Mouse (Mus musculus): ENCODE data around the gene Clic4. TPM values are rescaled to one million over a fixed set of nuclear protein-coding genes. Genes with fewer than 3 reads are reported as not detected.

Clic4 gene
- total and polyA plus RNA-seq, 2 experiments from 2014 or later: 41.5 to 65.2 TPM

DNA sequence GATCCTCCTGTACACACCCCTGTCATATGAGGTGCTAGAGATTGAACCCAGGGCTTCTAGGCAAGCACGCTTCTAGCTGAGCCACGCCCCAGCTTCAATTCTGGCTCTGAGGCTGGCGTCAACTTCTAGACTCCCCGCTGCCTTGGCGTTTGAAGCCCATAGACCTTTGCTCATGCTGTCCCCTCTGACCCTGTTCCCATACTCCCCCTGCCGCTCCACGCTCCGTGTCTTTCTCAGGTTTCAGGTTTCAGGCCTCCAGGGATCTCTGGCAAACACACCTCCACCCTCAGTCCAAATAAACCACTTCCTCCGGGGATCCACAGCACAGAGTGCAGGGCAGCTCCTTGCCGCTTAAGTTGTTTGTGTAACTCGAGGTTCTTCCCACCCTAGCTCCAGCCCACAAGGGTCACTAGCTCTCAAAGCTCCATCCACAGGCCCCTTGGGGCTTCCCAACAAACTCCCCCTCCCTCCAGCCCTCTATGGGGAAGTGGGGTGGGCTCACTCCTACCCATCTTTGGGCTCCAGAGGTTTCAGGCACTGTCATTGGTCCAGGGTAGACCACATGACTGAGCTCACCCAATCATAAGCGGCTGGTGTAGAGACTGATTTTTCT, 20.0 kb upstream of the Clic4 start:
- Histone ChIP-seq H3K4me2 (ENCODE audit: low read depth) (no peak overlapping the region), H3K9me3 (ENCODE audit: low read length) (no peaks in the 10 kb centered on the region), H3K36me3 (ENCODE audit: insufficient read depth) (no peaks in the 10 kb centered on the region), H3K27ac (ENCODE audit: low read depth, low read length) (no peak overlapping the region), H3K4me1 (ENCODE audit: insufficient read depth) (no peaks in the 10 kb centered on the region), H3K9ac (no peak overlapping the region), H3K27me3 (ENCODE audit: insufficient read depth, low read length) (no peaks in the 10 kb centered on the region), H3K4me3 (ENCODE audit: low read depth, low read length) (no peak overlapping the region)
- DNase-seq (no peak), ATAC-seq (no peak; the same call in 1 of the 2 replicates)
- whole genome bisulfite sequencing: 21% methylated on average over 12 of the region's 12 CpGs
- no peak for TF ChIP-seq CTCF (IDR thresholded peaks at IDR 0.05; ENCODE audit: low read depth)

DNA sequence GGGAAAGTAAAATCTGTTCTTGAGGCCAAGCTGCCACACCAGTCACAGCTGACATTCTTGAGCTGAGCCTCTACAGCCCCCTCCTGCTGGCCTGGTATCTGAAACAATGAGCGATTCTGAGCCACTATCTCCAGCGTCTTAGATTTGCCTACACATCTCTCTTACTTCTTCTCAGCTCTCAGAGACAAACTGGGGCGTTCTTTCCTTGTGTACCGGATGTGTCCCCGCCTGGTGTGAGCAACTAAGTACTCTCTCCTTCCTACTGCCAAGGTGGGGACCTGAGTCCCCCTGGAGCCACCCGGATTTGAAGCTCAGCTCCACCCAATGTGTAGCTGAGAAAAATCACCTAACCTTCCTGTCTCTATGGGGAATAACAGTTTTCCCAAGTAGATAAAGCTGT, 19.2 kb upstream of the Clic4 start:
- ATAC-seq: no peak
- H3K27ac ChIP-seq (ENCODE audit: low read depth, low read length): no peak overlapping the region
- no peaks in the 10 kb centered on the region for H3K36me3 ChIP-seq (ENCODE audit: insufficient read depth)
- no peaks in the 10 kb centered on the region for H3K27me3 ChIP-seq (ENCODE audit: insufficient read depth, low read length)
- no peak for TF ChIP-seq CTCF (IDR thresholded peaks at IDR 0.05; ENCODE audit: low read depth)
- H3K4me3 ChIP-seq (ENCODE audit: low read depth, low read length): no peak overlapping the region
- H3K4me2 ChIP-seq (ENCODE audit: low read depth): no peak overlapping the region
- DNase-seq: no peak
- H3K4me1 ChIP-seq (ENCODE audit: insufficient read depth): no peaks in the 10 kb centered on the region
- no peaks in the 10 kb centered on the region for H3K9me3 ChIP-seq (ENCODE audit: low read length)
- no peak overlapping the region for H3K9ac ChIP-seq
- 61% methylated on average over 6 of the region's 6 CpGs for WGBS

DNA sequence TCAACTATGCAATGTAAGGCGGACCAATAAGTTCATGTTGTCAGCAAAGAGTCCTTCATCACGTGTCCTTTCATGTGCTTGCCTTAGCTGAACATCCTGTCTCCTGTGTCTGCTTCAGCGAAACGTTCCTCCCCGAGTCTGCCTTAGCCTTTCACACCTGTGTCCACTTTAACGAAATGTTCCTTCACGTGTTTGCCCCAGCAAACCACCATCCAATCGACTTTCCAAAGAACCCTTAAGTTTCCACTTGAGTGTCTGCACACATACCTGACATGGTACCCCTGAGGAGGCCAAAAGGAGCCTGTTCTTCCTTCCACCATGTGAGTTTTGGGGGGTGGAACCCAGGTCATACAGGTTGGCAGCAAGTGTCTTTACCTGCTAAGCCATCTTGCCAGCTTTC, 18.6 kb upstream of the Clic4 start:
- no peaks in the 10 kb centered on the region for H3K27me3 ChIP-seq (ENCODE audit: insufficient read depth, low read length)
- H3K36me3 ChIP-seq (ENCODE audit: insufficient read depth): no peaks in the 10 kb centered on the region
- no peak overlapping the region for H3K9ac ChIP-seq
- 95% methylated on average over 8 of the region's 8 CpGs for WGBS
- H3K4me1 ChIP-seq (ENCODE audit: insufficient read depth): no peaks in the 10 kb centered on the region
- ATAC-seq: no peak
- no peak overlapping the region for H3K4me2 ChIP-seq (ENCODE audit: low read depth)
- H3K4me3 ChIP-seq (ENCODE audit: low read depth, low read length): no peak overlapping the region
- no peak for DNase-seq
- no peak overlapping the region for H3K27ac ChIP-seq (ENCODE audit: low read depth, low read length)
- no peak for TF ChIP-seq CTCF (IDR thresholded peaks at IDR 0.05; ENCODE audit: low read depth)
- H3K9me3 ChIP-seq (ENCODE audit: low read length): no peaks in the 10 kb centered on the region

DNA sequence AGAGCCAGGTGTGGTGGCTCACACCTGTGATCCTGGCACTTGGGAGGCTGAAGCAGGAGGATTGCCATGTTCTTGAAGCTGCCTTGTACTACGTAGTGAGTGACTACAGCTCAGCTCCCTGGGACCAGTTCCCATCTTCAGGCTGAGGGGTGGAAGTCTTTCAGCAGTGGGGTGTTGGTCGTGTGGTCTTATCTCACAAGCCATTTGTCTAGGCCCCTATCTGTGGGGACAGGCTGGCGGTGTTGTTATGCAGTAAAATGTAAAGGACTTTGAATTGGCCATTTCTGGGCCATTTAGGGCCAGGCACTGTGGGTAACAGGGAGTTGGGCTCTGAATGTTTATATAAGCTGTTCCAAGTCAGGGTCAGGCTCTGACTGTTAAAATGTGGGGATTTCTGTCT, 15.4 kb upstream of the Clic4 start:
- H3K9ac ChIP-seq: no peak overlapping the region
- no peaks in the 10 kb centered on the region for H3K27me3 ChIP-seq (ENCODE audit: insufficient read depth, low read length)
- no peaks in the 10 kb centered on the region for H3K9me3 ChIP-seq (ENCODE audit: low read length)
- H3K27ac ChIP-seq (ENCODE audit: low read depth, low read length): no peak overlapping the region
- ATAC-seq (no peak), DNase-seq (no peak)
- no peak overlapping the region for H3K4me2 ChIP-seq (ENCODE audit: low read depth)
- WGBS: 83% methylated on average over 3 of the region's 3 CpGs
- TF ChIP-seq CTCF (IDR thresholded peaks at IDR 0.05; ENCODE audit: low read depth): no peak
- no peaks in the 10 kb centered on the region for H3K4me1 ChIP-seq (ENCODE audit: insufficient read depth)
- no peaks in the 10 kb centered on the region for H3K36me3 ChIP-seq (ENCODE audit: insufficient read depth)
- no peak overlapping the region for H3K4me3 ChIP-seq (ENCODE audit: low read depth, low read length)

DNA sequence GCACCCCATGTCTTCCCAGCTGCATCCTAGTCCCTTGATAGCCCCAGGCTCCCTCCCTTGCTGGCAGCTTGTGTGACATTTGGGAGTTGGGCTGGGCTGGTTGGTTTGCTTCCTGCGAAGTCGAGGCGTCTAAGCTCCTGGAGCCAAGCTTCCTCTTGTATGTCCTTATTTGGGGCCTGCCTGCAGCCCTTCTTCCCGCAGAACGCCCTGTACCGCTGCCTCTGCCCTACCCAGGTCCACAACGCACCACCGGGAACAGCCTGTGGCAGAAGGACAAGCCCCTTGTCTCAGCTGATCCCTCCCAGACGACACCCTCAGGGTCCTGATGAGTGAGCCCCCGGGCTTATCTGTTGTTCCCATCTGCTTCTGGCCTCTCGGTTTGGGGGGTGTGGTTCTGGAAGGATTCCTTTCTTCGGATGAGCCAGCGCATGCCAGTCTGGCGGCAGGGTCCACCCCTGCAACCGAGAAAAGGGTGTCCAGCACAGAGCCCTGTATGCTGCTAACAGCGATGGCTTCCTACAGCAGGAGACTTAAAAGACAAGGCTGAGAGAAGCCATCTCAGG, 14.3 kb upstream of the Clic4 start:
- Histone ChIP-seq H3K27me3 (ENCODE audit: insufficient read depth, low read length) (no peaks in the 10 kb centered on the region), H3K9me3 (ENCODE audit: low read length) (no peaks in the 10 kb centered on the region), H3K9ac (no peak overlapping the region), H3K4me3 (ENCODE audit: low read depth, low read length) (no peak overlapping the region), H3K27ac (ENCODE audit: low read depth, low read length) (peak overlapping the region; percentile 50; the same call in 1 of the 2 replicates), H3K4me2 (ENCODE audit: low read depth) (no peak overlapping the region), H3K36me3 (ENCODE audit: insufficient read depth) (no peaks in the 10 kb centered on the region), H3K4me1 (ENCODE audit: insufficient read depth) (no peaks in the 10 kb centered on the region)
- no peak for TF ChIP-seq CTCF (IDR thresholded peaks at IDR 0.05; ENCODE audit: low read depth)
- 15% methylated on average over 16 of the region's 16 CpGs for WGBS
- DNase-seq (peak; percentile 26), ATAC-seq (peak; percentile 32)

DNA sequence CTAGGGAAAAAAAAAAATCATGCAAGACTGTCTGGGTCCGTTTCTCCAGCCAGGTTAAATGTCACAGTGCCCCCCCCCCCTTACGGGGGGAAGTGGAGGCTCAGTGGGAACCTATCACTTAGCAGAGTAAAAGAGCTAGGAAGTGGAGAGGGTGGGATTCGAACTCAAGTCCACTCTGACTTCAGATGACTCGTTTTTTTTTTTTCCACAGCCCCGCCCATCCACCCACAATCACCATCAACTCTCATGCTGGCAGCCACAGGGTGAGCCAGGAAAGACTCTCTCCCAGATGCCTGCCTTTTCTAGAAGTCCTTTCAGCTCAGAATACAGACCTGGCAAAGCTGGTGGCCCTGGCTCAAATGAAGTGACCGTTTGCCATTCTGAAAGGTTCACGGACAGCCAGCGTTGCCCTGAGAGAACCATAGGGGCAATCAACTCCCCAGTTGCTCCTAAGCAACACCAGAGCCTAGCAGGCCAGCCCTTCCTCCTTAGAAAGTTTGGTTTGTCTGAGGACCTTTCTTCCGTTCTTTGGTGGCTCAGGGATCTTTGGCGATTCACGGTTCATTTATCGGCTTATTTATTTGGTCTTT, 13.5 kb upstream of the Clic4 start:
- WGBS: 68% methylated on average over 12 of the region's 12 CpGs
- Histone ChIP-seq H3K4me2 (ENCODE audit: low read depth) (no peak overlapping the region), H3K9me3 (ENCODE audit: low read length) (no peaks in the 10 kb centered on the region), H3K36me3 (ENCODE audit: insufficient read depth) (no peaks in the 10 kb centered on the region), H3K4me1 (ENCODE audit: insufficient read depth) (no peaks in the 10 kb centered on the region), H3K27me3 (ENCODE audit: insufficient read depth, low read length) (no peaks in the 10 kb centered on the region), H3K4me3 (ENCODE audit: low read depth, low read length) (no peak overlapping the region), H3K9ac (no peak overlapping the region), H3K27ac (ENCODE audit: low read depth, low read length) (0 out of 2 replicates have a peak overlapping the region, but pooled peaks have one; percentile 40)
- no peak for DNase-seq
- ATAC-seq: 0 out of 2 replicates have a peak, but pooled peaks have one; percentile 10
- no peak for TF ChIP-seq CTCF (IDR thresholded peaks at IDR 0.05; ENCODE audit: low read depth)

DNA sequence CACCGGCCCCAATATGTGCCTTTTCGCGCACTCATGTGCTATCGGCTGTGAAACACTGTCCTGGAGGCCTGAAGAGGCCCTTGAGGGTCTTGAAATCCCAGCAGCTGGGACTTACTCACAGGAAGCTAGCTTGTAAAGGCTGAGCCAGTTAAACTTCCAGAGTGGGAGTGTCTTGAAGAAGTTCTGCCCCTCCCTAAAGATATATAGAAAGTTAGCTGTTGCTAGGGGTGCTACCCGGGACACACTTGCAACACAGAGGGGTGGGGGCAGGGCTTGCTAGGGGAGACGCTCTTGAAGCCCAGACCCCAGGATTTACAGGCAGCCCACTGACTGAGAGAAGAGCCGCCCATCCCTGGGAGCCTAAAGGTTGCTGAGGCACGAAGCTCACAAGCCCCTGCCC, 12.8 kb upstream of the Clic4 start:
- ATAC-seq: no peak
- H3K27ac ChIP-seq (ENCODE audit: low read depth, low read length): no peak overlapping the region
- no peak overlapping the region for H3K9ac ChIP-seq
- no peak for DNase-seq
- TF ChIP-seq CTCF (IDR thresholded peaks at IDR 0.05; ENCODE audit: low read depth): no peak
- no peaks in the 10 kb centered on the region for H3K4me1 ChIP-seq (ENCODE audit: insufficient read depth)
- H3K9me3 ChIP-seq (ENCODE audit: low read length): no peaks in the 10 kb centered on the region
- no peaks in the 10 kb centered on the region for H3K36me3 ChIP-seq (ENCODE audit: insufficient read depth)
- H3K4me3 ChIP-seq (ENCODE audit: low read depth, low read length): no peak overlapping the region
- no peak overlapping the region for H3K4me2 ChIP-seq (ENCODE audit: low read depth)
- WGBS: 60% methylated on average over 8 of the region's 8 CpGs
- H3K27me3 ChIP-seq (ENCODE audit: insufficient read depth, low read length): no peaks in the 10 kb centered on the region

Data from forebrain, postnatal 0 days (tissue).